Mouse (Mus musculus) liver, adult 2 months (tissue): ENCODE data around the gene Lbx1. TPM values are rescaled to one million over a fixed set of nuclear protein-coding genes. Genes with fewer than 3 reads are reported as not detected.

Source experiments
- DNase-seq: peaks from one replicate; pipeline ENCODE4 v3.0.0-alpha.2; 2011; ENCODE audit warnings: low read depth, low spot score; ENCODE audit errors: extremely low read depth
- H3K27ac ChIP-seq: fragments of 200-500 bp; replicated peaks from 2 replicates; pipeline ENCODE4 v1.5.1; 2012; ENCODE audit warnings: low read depth, mild to moderate bottlenecking, control low read depth, inconsistent platforms, low read length; ENCODE audit not compliant: insufficient read depth
- H3K27me3 ChIP-seq: fragments of 200-500 bp; 2 replicates; pipeline ENCODE4 v1.6.1; 2012; ENCODE audit warnings: mild to moderate bottlenecking, moderate library complexity, low read length, inconsistent platforms; ENCODE audit not compliant: control insufficient read depth, insufficient read depth
- H3K36me3 ChIP-seq: fragments of 200-500 bp; 2 replicates; pipeline ENCODE4 v1.6.1; 2012; ENCODE audit warnings: low read length, inconsistent platforms; ENCODE audit not compliant: control insufficient read depth, insufficient read depth
- H3K4me1 ChIP-seq: fragments of 200-500 bp; 2 replicates; pipeline ENCODE4 v1.6.1; 2011; ENCODE audit warnings: low read length; ENCODE audit not compliant: control insufficient read depth, insufficient read depth
- H3K4me3 ChIP-seq: fragments of 200-500 bp; 2 replicates; pipeline ENCODE4 v1.5.1; 2011; ENCODE audit warnings: low read depth, mild to moderate bottlenecking, control low read depth, low read length, moderate library complexity; ENCODE audit not compliant: insufficient read depth
- H3K79me2 ChIP-seq: fragments of 200-500 bp; 2 replicates; pipeline ENCODE4 v1.6.1; 2012; ENCODE audit warnings: inconsistent platforms, mild to moderate bottlenecking, low read length, moderate library complexity; ENCODE audit not compliant: control insufficient read depth, insufficient read depth
- H3K9ac ChIP-seq: fragments of 200-500 bp; 2 replicates; pipeline ENCODE4 v1.6.1; 2012; ENCODE audit warnings: low read depth, mild to moderate bottlenecking, control low read depth, inconsistent platforms, low read length
- CTCF ChIP-seq: fragments of 200-500 bp; IDR thresholded peaks from 2 replicates; pipeline ENCODE4 v1.5.1; 2011; ENCODE audit warnings: low read depth, low read length, control low read depth
- POLR2A ChIP-seq: fragments of 200-500 bp; IDR thresholded peaks from 2 replicates; pipeline ENCODE4 v1.6.1; 2011; ENCODE audit warnings: low read length, control low read depth; ENCODE audit not compliant: insufficient read depth; ENCODE audit errors: extremely low read depth
- WGBS: fragments of 180-500 bp; shearing (Covaris S2); methylation state at CpG from one replicate; pipeline ENCODE4 v1.1.7; 2018; 5-methylcytosine and 5-hydroxymethylcytosine counted together
- polyA plus RNA-seq: library from polyadenylated mRNA; depleted of rRNA; stranded (reverse); fragments of >200 nt; gene quantifications from 2 replicates; pipeline ENCODE4 v1.2.3, GENCODE M21; 2012
- total RNA-seq: library from RNA; depleted of rRNA; stranded (reverse); fragments of >200 nt; gene quantifications from 2 replicates; pipeline ENCODE4 v1.2.3, GENCODE M21; 2014

The Lbx1 gene
- total and polyA plus RNA-seq, 2 experiments: under 0.01 TPM; not detected in 1

DNA sequence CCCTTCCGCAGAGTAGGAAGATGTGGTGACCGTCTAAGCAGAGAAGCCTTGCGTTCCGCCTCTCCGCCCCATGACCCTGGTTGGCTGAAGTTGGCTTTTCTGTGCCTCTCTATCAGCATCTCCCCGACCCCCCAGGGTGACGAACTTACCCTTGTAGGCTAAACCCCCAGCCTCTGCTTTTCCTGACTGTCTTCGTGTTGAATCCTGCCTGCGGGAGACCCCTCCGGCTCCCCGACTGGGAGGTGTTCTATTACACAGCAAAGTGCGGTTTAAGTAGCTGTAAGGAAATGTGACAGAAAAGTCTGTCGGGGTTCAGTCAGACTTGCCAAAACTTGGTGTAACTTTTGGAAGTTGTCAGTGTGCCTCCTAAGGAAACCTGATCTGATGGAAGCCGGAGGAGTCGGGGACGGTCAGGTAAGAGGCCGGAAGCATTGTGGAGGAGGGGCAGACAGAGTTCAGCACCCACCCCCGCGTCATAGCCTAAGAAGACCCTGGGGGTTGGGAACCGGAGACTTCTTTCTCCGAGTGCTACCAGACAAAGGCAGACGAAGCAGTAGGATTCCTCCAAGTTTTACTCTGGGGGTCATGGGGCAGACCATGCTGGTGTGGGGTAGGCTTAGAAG lies 27.1 kb downstream of the Lbx1 start:
- H3K9ac ChIP-seq: no peak overlapping the region
- no peak overlapping the region for H3K4me3 ChIP-seq
- no peaks in the 10 kb centered on the region for H3K27me3 ChIP-seq
- H3K4me1 ChIP-seq: 0 out of 2 replicates have a peak, but pooled peaks cover 3% of the 10 kb centered on the region
- H3K79me2 ChIP-seq: no peaks in the 10 kb centered on the region
- TF ChIP-seq POLR2A (no peak), CTCF (no peak)
- H3K36me3 ChIP-seq: no peaks in the 10 kb centered on the region
- no peak for DNase-seq
- H3K27ac ChIP-seq: no peak overlapping the region
- 35% methylated on average over 22 of the region's 22 CpGs for WGBS

GRCm38 (mm10) chr19:45207662-45208437 lies 27.8 kb downstream of the Lbx1 start:
- Histone ChIP-seq H3K27ac (no peak overlapping the region), H3K4me3 (no peak overlapping the region), H3K27me3 (no peaks in the 10 kb centered on the region), H3K79me2 (no peaks in the 10 kb centered on the region), H3K36me3 (no peaks in the 10 kb centered on the region), H3K4me1 (0 out of 2 replicates have a peak, but pooled peaks cover 3% of the 10 kb centered on the region), H3K9ac (no peak overlapping the region)
- TF ChIP-seq POLR2A (no peak), CTCF (no peak)
- 33% methylated on average over 19 of the region's 19 CpGs for WGBS
- no peak for DNase-seq

GRCm38 (mm10) chr19:45207153-45207552 lies 28.5 kb downstream of the Lbx1 start:
- no peak overlapping the region for H3K9ac ChIP-seq
- H3K4me1 ChIP-seq: 0 out of 2 replicates have a peak, but pooled peaks cover 3% of the 10 kb centered on the region
- peaks cover 3% of the 10 kb centered on the region; the same call in 1 of the 2 replicates for H3K27me3 ChIP-seq
- no peak overlapping the region for H3K4me3 ChIP-seq
- H3K79me2 ChIP-seq: no peaks in the 10 kb centered on the region
- no peak for TF ChIP-seq CTCF
- no peak for DNase-seq
- 97% methylated on average over 15 of the region's 15 CpGs for WGBS
- no peaks in the 10 kb centered on the region for H3K36me3 ChIP-seq
- no peak overlapping the region for H3K27ac ChIP-seq

GRCm38 (mm10) chr19:45205311-45206105 lies 30.1 kb downstream of the Lbx1 start:
- WGBS: 82% methylated on average over 3 of the region's 3 CpGs
- Histone ChIP-seq H3K9ac (no peak overlapping the region), H3K4me3 (no peak overlapping the region), H3K36me3 (no peaks in the 10 kb centered on the region), H3K27me3 (peaks cover 3% of the 10 kb centered on the region; the same call in 1 of the 2 replicates), H3K27ac (no peak overlapping the region), H3K79me2 (no peaks in the 10 kb centered on the region), H3K4me1 (0 out of 2 replicates have a peak, but pooled peaks cover 3% of the 10 kb centered on the region)
- no peak for TF ChIP-seq CTCF
- TF ChIP-seq POLR2A: no peak
- DNase-seq: peak; percentile 76

- Histone ChIP-seq H3K4me3 (no peak overlapping the region), H3K36me3 (no peaks in the 10 kb centered on the region), H3K79me2 (no peaks in the 10 kb centered on the region), H3K9ac (no peak overlapping the region), H3K27me3 (peaks cover 4% of the 10 kb centered on the region; the same call in 1 of the 2 replicates), H3K27ac (no peak overlapping the region), H3K4me1 (no peaks in the 10 kb centered on the region)
- TF ChIP-seq CTCF (no peak), POLR2A (no peak)
- WGBS: 90% methylated on average over 8 of the region's 8 CpGs
- DNase-seq: no peak
Measured at GRCm38 (mm10) chr19:45196967-45197366, 38.6 kb downstream of the Lbx1 start.
